Mouse (Mus musculus): ENCODE results near the gene Amdhd2.

Gene Amdhd2

GRCm38 (mm10) chr17:24197032-24197824 is 33.7 kb upstream of the Amdhd2 start:
- no peak for DNase-seq (ENCODE audit: low spot score in 2 of 2)

- no peak for DNase-seq (ENCODE audit: low spot score in 2 of 2)
Observed at GRCm38 (mm10) chr17:24195349-24195748, 31.8 kb upstream of the Amdhd2 start.

GRCm38 (mm10) chr17:24193769-24194168 is 30.2 kb upstream of the Amdhd2 start:
- no peak for DNase-seq (ENCODE audit: low spot score in 2 of 2)

GRCm38 (mm10) chr17:24193268-24193667 is 29.7 kb upstream of the Amdhd2 start:
- no peak for DNase-seq (ENCODE audit: low spot score in 2 of 2)

GRCm38 (mm10) chr17:24192848-24193247 is 29.3 kb upstream of the Amdhd2 start:
- DNase-seq (ENCODE audit: low spot score in 2 of 2), result no peak

- no peak for DNase-seq (ENCODE audit: low spot score in 2 of 2)
Observed at GRCm38 (mm10) chr17:24191481-24191880, 27.9 kb upstream of the Amdhd2 start.

- DNase-seq (ENCODE audit: low spot score in 2 of 2), result no peak
Observed at GRCm38 (mm10) chr17:24190934-24191333, 27.4 kb upstream of the Amdhd2 start.

GRCm38 (mm10) chr17:24174259-24174658 is 10.7 kb upstream of the Amdhd2 start:
- no peak for DNase-seq (ENCODE audit: low spot score in 2 of 2)

- peak; percentile 59 to 72 for DNase-seq (ENCODE audit: low spot score in 2 of 2)
Observed at GRCm38 (mm10) chr17:24173423-24173822, 9.9 kb upstream of the Amdhd2 start.

GRCm38 (mm10) chr17:24171738-24172137 is 8.2 kb upstream of the Amdhd2 start:
- DNase-seq (ENCODE audit: low spot score in 2 of 2), result no peak

- DNase-seq (ENCODE audit: low spot score in 2 of 2), result no peak
Observed at GRCm38 (mm10) chr17:24170729-24171128, 7.2 kb upstream of the Amdhd2 start.

GRCm38 (mm10) chr17:24170125-24170524 is 6.6 kb upstream of the Amdhd2 start:
- no peak for DNase-seq (ENCODE audit: low spot score in 2 of 2)

GRCm38 (mm10) chr17:24169317-24170065 is 5.9 kb upstream of the Amdhd2 start, which contains the start of gene Atp6v0c:
Gene Atp6v0c (minus strand): TSS chr17:24169702.
- DNase-seq (ENCODE audit: low spot score in 2 of 2), result peak; percentile 95 to 96

- peak; percentile 85 to 86 for DNase-seq (ENCODE audit: low spot score in 2 of 2)
Observed at GRCm38 (mm10) chr17:24168590-24169277, 5.2 kb upstream of the Amdhd2 start.

GRCm38 (mm10) chr17:24167891-24168505 is 4.4 kb upstream of the Amdhd2 start:
- no peak for DNase-seq (ENCODE audit: low spot score in 2 of 2)

- no peak for DNase-seq (ENCODE audit: low spot score in 2 of 2)
Observed at GRCm38 (mm10) chr17:24167120-24167519, 3.6 kb upstream of the Amdhd2 start.

GRCm38 (mm10) chr17:24164566-24165259 is 1.1 kb upstream of the Amdhd2 start:
- DNase-seq (ENCODE audit: low spot score in 2 of 2), result no peak

GRCm38 (mm10) chr17:24162584-24163175 is 886 bp downstream of the Amdhd2 start:
- peak in 1 of 2 experiments; percentile 30 for DNase-seq (ENCODE audit: low spot score in 2 of 2)

- no peak for DNase-seq (ENCODE audit: low spot score in 2 of 2)
Observed at GRCm38 (mm10) chr17:24161466-24161865, 2.1 kb downstream of the Amdhd2 start.

- DNase-seq (ENCODE audit: low spot score in 2 of 2), result no peak
Observed at GRCm38 (mm10) chr17:24157526-24157925, 6.0 kb downstream of the Amdhd2 start.

- DNase-seq (ENCODE audit: low spot score in 2 of 2), result no peak
Observed at GRCm38 (mm10) chr17:24157121-24157520, 6.4 kb downstream of the Amdhd2 start.
